Mouse (Mus musculus) cerebellum, postnatal 4 days (tissue): Measurements from ENCODE around the gene Hapln2.

Experiments used
- DNase-seq, 2 experiments: peaks; one replicate each; pipeline ENCODE4 v3.0.0; 2022; ENCODE audit warnings: low spot score in 2 of 2, mixed read lengths in 1 of 2

Hapln2 gene

DNA sequence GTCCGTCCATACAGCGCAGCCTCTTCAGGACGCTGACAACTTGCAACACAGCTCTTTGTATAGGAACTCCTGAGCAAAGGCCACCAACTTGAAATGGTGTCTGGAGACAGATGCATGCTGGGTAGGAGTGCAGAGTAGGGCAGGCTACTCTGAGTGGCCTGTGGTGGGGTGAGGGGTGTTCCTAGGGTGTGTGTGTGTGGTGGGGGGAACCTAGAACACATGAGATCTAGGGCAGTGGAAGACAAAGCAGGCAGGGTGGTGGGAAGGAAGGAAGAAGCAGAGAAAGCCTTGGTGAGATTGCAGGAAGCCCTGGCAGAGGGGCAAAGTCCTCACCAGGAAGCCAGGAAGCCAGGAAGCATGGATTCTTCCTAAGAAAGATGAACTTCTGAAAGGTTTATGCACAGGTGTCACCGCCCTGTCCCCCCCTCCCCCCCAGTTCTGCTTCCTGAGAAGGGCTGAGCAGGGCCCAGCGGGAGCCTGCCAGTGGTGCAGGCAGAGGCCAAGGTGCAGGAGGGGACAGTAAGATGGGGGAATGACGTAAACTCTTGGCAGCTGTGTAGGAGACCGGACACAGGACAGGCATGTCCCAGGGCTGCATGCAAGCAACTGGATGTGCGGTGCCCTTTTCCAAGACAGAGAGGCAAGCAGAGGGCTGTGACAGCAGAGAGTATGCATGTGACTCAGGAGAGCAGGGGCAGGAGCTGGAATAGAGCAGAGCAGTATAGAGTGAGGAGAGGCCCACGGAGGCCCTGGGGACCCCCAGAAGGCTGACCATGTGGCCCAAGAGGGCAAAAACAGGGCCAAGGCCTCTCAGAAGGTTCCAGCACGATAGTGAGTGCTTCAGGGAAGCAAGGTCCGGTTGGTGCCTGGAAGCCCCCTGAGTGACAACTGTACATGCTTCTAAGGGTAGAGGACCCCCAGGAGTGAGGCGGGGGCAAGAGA, 45.2 kb downstream of the Hapln2 start:
- no peak for DNase-seq

DNA sequence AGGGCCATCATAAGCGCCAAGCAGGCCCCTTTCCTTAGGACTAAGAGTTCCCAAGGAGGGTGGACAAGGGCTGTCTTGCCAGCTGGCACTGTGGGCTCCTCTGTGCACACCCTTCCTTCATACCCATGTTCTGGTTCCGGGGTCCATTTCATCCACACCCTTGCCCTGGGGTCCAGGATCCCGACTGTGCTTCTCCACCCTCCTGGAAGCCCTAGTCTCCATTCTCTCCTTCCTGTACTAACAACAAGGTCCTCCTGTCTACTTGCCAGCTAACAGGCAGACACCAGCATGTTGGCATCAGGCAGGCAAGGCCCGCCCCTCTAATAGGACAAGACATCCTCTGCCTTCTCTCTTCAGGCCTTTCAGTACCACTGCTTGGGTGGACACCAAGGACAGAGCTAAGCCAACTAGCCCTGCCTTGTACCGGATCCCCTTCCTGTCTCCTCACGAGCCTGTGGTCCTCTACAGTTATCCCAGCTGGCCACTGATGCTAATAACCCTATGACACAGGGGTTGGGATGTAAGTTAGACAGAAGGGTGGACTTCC, 46.1 kb downstream of the Hapln2 start:
- no peak for DNase-seq

GRCm38 (mm10) chr3:87980728-87981127, 46.7 kb downstream of the Hapln2 start:
- DNase-seq = no peak

GRCm38 (mm10) chr3:87980085-87980484, 47.3 kb downstream of the Hapln2 start:
- DNase-seq = no peak

DNA sequence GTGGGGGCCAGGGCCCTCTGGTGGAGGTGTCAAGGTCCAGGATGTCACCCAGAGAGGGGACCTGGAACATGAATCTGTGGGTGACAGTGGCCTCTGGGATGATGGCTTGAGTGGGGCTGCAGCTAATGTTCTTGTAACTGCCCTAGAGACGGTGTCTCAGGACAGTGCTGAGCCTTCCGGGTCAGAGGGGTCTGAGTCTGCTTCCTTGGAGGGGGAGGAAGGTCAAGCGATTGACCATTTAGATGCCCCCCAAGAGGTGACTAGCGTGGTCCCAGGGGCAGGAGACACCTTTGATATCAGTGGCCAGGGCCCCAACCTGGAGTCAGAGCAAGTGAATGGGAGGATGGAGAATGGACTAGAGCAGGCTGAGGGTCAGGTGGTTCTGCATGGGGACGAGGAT, 47.9 kb downstream of the Hapln2 start:
- DNase-seq = no peak

GRCm38 (mm10) chr3:87974381-87974987, 52.9 kb downstream of the Hapln2 start:
- DNase-seq = no peak

DNA sequence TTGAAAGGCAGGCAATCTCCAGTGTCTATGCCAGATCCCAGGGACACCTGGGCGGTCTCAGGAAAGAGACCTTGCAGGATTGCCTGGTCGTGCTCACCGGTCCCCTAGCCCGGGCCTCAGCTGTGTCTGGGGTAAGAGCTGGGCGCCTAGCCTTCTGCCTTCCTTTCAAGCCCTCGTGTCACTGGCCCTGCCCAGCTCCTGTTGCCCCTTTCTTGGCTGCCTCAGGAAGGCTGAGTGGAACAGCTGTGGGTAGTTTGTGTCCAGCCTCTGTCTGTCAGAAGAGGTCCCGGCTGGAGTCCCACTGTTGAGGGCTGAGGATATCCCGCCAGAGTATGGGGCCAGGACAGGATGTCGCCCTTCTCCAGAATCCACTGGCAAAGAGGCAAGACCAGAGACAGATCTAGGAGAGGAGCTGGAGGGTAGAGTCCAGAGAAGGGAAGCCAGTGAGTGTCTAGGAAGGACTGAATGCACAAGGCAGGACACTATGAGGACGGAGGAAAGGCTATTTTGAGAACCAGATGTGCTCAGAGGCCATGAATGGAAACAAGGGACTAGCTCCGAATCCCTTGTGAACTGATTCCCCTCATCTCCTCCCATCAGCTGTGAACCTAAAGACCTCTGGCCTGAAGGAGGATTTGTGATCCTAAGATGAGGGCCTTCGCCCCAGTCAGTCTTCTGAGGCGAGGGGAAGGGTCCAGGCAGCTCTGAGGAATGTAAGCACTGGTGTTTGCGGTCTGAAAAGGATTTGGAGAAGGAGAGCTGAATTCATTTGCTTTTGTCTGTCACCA, 53.6 kb downstream of the Hapln2 start:
- DNase-seq = no peak

GRCm38 (mm10) chr3:87972776-87973175, 54.6 kb downstream of the Hapln2 start:
- no peak for DNase-seq

- no peak for DNase-seq
Observed at GRCm38 (mm10) chr3:87972203-87972664, 55.1 kb downstream of the Hapln2 start.
